Mouse (Mus musculus) testis, postnatal 10 days (tissue): ENCODE measurements around the gene Prh1.
"Not testable (repeated sequence)": the region's sequence is repeated elsewhere in the genome, so short reads cannot be mapped to it uniquely, and the experiment has no call there.

ENCODE experiments used
- DNase-seq: peaks from one replicate; pipeline ENCODE4 v3.0.0; 2021; ENCODE audit warnings: low spot score

Prh1 gene

GRCm38 (mm10) chr6:132569509-132569908, at the start of gene Prh1:
Prh1 (plus strand) TSS chr6:132569809.
- not testable (repeated sequence) for DNase-seq

GRCm38 (mm10) chr6:132595613-132596012, 26.0 kb downstream of the Prh1 start, which contains the start of gene Prp2:
Prp2 (plus strand) TSS chr6:132595913.
- DNase-seq, result not testable (repeated sequence)
